Mouse (Mus musculus): Measurements from ENCODE around the gene Clip3. TPM values are rescaled to one million over a fixed set of nuclear protein-coding genes. Genes with fewer than 3 reads are reported as not detected.

Clip3 gene
- polyA plus RNA-seq, 1 experiment, result 1.7 TPM

DNA sequence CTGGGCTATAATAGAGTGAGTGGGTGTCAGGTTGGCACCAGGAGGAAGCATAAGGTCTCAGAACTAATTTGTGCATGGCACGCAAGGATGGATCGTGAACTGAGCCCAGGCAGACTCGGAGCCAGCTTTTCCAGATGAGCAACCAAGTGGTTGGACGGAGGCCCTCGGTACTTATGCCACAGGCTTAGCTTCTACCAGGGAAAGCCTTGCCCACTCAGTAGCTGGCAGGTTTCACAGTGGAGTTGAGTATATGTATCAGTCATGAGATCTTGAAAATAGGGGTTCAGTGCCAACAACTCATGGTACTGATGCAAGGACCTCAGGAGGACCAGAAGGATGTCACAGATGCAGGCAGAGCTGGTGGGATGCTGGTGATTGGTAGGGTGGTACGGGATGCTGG, 44.2 kb downstream of the Clip3 start:
- H3K4me3 ChIP-seq (ENCODE audit: insufficient read depth, low read length), result no peak overlapping the region
- peaks cover 4% of the 10 kb centered on the region; the same call in 1 of the 2 replicates for H3K4me1 ChIP-seq (ENCODE audit: control insufficient read depth, insufficient read depth, low read length)
- no peak for TF ChIP-seq CTCF (IDR thresholded peaks at IDR 0.05; ENCODE audit: low read depth, low read length)
- TF ChIP-seq POLR2A (IDR thresholded peaks at IDR 0.05; ENCODE audit: borderline replicate concordance, low read depth, low read length), result no peak
- H3K27ac ChIP-seq (ENCODE audit: insufficient read depth, low read depth, low read length), result no peak overlapping the region

DNA sequence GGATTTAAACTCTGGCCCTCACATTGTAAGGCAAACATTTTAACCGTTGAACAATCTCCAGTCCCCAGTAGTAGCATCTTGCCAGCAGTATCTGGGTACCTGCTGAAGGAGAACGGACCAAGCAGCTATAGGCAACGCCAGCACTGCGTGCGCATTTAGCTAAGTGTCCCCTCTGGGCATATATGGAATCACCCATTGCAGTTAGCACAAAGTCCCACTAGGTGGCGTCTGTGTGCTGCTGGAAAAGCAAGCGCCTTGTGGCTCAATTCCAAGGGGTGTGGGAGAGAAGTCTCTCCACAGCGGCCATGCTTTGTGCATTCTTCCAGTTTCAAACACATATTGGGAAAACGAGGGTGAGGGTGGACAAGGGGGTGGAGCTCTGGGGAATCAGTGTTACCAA, 44.9 kb downstream of the Clip3 start:
- Histone ChIP-seq H3K4me3 (ENCODE audit: insufficient read depth, low read length) (no peak overlapping the region), H3K4me1 (ENCODE audit: control insufficient read depth, insufficient read depth, low read length) (peaks cover 4% of the 10 kb centered on the region; the same call in 1 of the 2 replicates), H3K27ac (ENCODE audit: insufficient read depth, low read depth, low read length) (no peak overlapping the region)
- TF ChIP-seq POLR2A (IDR thresholded peaks at IDR 0.05; ENCODE audit: borderline replicate concordance, low read depth, low read length) (no peak), CTCF (IDR thresholded peaks at IDR 0.05; ENCODE audit: low read depth, low read length) (peak; percentile 94)

DNA sequence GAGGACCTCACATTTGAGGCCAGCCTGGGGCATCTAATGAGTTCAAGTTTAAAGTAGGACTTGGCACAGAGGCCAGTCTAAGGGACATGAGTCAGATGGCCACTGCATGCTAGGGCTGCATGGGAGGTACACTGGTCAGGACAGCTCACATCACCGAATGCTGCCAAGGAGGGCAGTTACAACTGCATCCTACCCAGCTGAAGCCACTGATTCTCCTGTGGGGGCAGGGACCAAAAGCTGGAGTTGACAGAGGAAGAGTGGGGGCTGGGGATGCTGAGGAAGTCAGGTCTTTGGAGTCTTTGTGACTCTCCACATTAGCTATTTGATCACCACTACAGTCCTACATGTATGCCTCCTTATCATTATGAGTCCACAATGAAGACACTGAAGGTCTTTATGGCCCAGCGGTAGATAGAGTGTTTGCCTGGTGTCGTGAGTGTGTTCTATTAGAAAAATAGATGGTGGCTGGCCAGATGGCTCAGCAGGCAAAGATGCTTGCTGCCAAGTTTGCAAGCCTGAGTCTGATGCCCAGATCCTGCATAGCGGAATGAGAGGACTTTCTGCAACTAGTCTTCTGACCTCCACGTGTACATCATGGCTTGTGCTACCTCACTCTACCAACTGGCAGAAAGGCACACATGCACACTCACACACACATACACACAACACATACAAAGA, 48.0 kb downstream of the Clip3 start:
- no peak overlapping the region for H3K4me3 ChIP-seq (ENCODE audit: insufficient read depth, low read length)
- TF ChIP-seq CTCF (IDR thresholded peaks at IDR 0.05; ENCODE audit: low read depth, low read length), result no peak
- no peak for TF ChIP-seq POLR2A (IDR thresholded peaks at IDR 0.05; ENCODE audit: borderline replicate concordance, low read depth, low read length)
- no peaks in the 10 kb centered on the region for H3K4me1 ChIP-seq (ENCODE audit: control insufficient read depth, insufficient read depth, low read length)

DNA sequence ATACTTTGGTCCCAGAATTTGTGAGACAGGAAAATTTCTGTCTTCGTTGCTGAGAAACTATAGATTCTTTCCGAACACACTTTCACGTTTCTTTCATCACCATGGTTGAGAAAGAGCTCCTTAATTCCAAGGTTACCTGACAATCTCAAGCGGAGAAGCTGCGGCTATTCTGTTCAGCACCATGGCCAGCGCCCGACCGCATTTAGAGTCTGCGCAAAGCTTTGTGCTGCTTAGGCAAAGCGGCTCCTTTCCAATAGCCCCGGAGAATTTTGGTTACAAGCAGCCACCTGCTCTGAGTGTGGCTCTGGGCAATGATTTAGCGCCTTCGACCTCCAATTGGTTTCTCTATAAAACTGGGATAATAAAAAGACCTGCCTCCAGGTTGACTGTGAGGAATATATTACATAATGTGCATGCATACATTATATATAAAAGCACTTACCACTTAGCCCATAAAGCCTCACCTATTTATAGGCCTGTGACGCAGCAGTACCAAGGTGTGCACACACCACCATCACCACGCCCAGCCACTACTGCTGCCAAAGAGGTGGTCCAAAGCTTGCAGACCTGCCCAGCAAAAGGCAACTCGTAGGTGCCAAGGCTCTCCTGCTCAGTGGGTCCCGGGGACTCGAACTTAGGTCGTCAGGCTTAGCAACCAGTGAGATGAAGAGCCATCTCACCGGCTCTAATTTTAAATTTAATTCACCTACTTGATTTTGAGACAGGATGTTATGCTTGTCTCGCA, 55.3 kb downstream of the Clip3 start:
- no peaks in the 10 kb centered on the region for H3K4me1 ChIP-seq (ENCODE audit: control insufficient read depth, insufficient read depth, low read length)
- no peak overlapping the region for H3K4me3 ChIP-seq (ENCODE audit: insufficient read depth, low read length)
- no peak for TF ChIP-seq CTCF (IDR thresholded peaks at IDR 0.05; ENCODE audit: low read depth, low read length)
- no peak for TF ChIP-seq POLR2A (IDR thresholded peaks at IDR 0.05; ENCODE audit: borderline replicate concordance, low read depth, low read length)
- no peak overlapping the region for H3K27ac ChIP-seq (ENCODE audit: insufficient read depth, low read depth, low read length)

More for the DNA sequence above, 48.0 kb downstream of the Clip3 start:
- no peak overlapping the region for H3K27ac ChIP-seq (ENCODE audit: insufficient read depth, low read depth, low read length)

DNA sequence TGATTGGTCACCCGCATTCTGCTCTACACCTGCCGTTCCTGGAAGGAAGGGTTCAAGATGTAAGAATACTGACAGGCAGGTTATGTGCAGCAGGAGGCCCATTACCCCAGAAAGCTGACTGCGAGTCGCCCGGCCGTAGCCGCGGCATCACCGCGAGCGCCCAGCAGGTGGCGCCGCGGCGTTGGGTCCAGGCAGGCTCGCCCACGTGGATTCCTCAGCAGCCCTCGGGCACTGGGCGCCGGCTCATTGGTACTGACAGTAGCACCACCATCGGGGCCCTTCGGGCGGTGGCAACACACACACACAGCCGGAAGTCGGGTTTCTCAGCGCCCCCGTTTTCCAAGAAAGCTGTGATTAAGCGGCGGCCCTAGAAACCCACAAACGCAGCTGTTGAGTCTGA, 56.3 kb downstream of the Clip3 start:
- no peak overlapping the region for H3K4me3 ChIP-seq (ENCODE audit: insufficient read depth, low read length)
- no peak overlapping the region for H3K27ac ChIP-seq (ENCODE audit: insufficient read depth, low read depth, low read length)
- peak; percentile 75 for TF ChIP-seq CTCF (IDR thresholded peaks at IDR 0.05; ENCODE audit: low read depth, low read length)
- no peak for TF ChIP-seq POLR2A (IDR thresholded peaks at IDR 0.05; ENCODE audit: borderline replicate concordance, low read depth, low read length)
- no peaks in the 10 kb centered on the region for H3K4me1 ChIP-seq (ENCODE audit: control insufficient read depth, insufficient read depth, low read length)

DNA sequence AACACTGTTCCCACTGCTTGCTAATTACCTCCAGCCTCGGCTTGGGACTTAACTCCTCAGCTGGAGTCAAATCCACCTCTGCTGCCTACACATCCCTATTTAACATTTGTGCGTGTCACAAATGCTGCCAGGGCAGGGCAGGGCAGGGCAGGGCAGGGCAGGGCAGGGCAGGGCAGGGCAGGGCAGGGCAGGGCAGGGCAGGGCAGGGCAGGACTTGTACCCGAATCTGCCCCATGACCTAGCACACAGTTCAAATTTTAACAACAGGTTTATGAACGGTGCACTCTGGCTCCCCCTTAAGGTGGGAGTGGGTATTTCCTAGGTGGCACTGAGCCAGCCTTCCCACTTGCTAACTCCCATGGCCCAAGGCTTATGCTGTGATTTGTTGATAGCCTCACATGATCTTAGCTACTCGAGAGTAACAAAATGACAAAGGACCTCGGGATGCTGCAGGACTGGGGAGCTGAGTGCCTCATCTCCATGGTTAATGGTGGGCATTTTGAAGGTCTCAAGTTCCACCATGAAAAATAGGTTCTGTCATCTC, 61.8 kb downstream of the Clip3 start:
- Histone ChIP-seq H3K4me3 (ENCODE audit: insufficient read depth, low read length) (no peak overlapping the region), H3K27ac (ENCODE audit: insufficient read depth, low read depth, low read length) (no peak overlapping the region), H3K4me1 (ENCODE audit: control insufficient read depth, insufficient read depth, low read length) (no peaks in the 10 kb centered on the region)
- no peak for TF ChIP-seq POLR2A (IDR thresholded peaks at IDR 0.05; ENCODE audit: borderline replicate concordance, low read depth, low read length)
- peak; percentile 45; the same call in 1 of the 2 replicates for TF ChIP-seq CTCF (IDR thresholded peaks at IDR 0.05; ENCODE audit: low read depth, low read length)

DNA sequence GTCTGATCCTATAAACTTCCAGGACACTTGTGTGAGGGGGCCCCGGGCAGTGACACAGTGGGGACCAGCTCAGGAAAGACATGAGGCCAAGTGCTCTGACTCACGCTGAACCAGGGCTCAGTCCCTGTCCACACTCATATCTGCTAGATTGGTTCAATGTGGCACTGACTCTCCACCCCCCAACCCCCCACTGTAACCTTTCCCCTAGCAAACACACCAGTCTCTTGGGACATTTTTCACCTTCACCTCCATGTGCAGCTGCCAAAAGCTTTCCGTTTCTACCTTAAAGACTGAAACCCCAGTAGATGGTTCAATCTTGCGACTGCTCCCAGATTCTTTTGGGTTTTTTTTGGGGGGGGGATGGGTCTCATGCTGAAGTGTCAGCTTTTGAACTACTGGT, 62.5 kb downstream of the Clip3 start:
- TF ChIP-seq POLR2A (IDR thresholded peaks at IDR 0.05; ENCODE audit: borderline replicate concordance, low read depth, low read length), result no peak
- TF ChIP-seq CTCF (IDR thresholded peaks at IDR 0.05; ENCODE audit: low read depth, low read length), result no peak
- Histone ChIP-seq H3K27ac (ENCODE audit: insufficient read depth, low read depth, low read length) (no peak overlapping the region), H3K4me3 (ENCODE audit: insufficient read depth, low read length) (no peak overlapping the region), H3K4me1 (ENCODE audit: control insufficient read depth, insufficient read depth, low read length) (no peaks in the 10 kb centered on the region)

Other genes starting within 250 kb of the Clip3 start
- gene Zfp14, start 240.3 kb upstream of the Clip3 start, polyA plus RNA-seq (2012; ENCODE audit: insufficient read depth, insufficient read length, missing spikeins), result 4.1 and 5.0 TPM in 2 replicates
- gene Zfp82, start 218.8 kb upstream of the Clip3 start, polyA plus RNA-seq (2012; ENCODE audit: insufficient read depth, insufficient read length, missing spikeins), result 3.9 and 4.6 TPM in 2 replicates
- gene Gm26920, start 201.3 kb upstream of the Clip3 start, polyA plus RNA-seq (2012; ENCODE audit: insufficient read depth, insufficient read length, missing spikeins), result not detected in 2 replicates
- 1.6 and 2.8 TPM in 2 replicates for gene Zfp566, start 201.2 kb upstream of the Clip3 start, polyA plus RNA-seq (2012; ENCODE audit: insufficient read depth, insufficient read length, missing spikeins)
- gene Zfp260, start 197.0 kb upstream of the Clip3 start, polyA plus RNA-seq (2012; ENCODE audit: insufficient read depth, insufficient read length, missing spikeins), result 40.2 and 49.9 TPM in 2 replicates
- gene Zfp382, start 169.8 kb upstream of the Clip3 start, polyA plus RNA-seq (2012; ENCODE audit: insufficient read depth, insufficient read length, missing spikeins), result 7.7 and 8.9 TPM in 2 replicates
- gene Zfp146, start 122.0 kb upstream of the Clip3 start, polyA plus RNA-seq (2012; ENCODE audit: insufficient read depth, insufficient read length, missing spikeins), result 19.9 and 22.9 TPM in 2 replicates
- gene Cox7a1, start 107.6 kb upstream of the Clip3 start, polyA plus RNA-seq (2012; ENCODE audit: insufficient read depth, insufficient read length, missing spikeins), result 8.0 and 14.3 TPM in 2 replicates
- 501 and 572 TPM in 2 replicates for gene Capns1, start 92.9 kb upstream of the Clip3 start, polyA plus RNA-seq (2012; ENCODE audit: insufficient read depth, insufficient read length, missing spikeins)
- gene Polr2i, start 59.8 kb upstream of the Clip3 start, polyA plus RNA-seq (2012; ENCODE audit: insufficient read depth, insufficient read length, missing spikeins), result 47.6 and 50.3 TPM in 2 replicates
- gene Tbcb, start 59.5 kb upstream of the Clip3 start, polyA plus RNA-seq (2012; ENCODE audit: insufficient read depth, insufficient read length, missing spikeins), result 83.3 and 108 TPM in 2 replicates
- gene Ovol3, start 56.0 kb upstream of the Clip3 start, polyA plus RNA-seq (2012; ENCODE audit: insufficient read depth, insufficient read length, missing spikeins), result not detected in 2 replicates
- 0.55 and 1.0 TPM in 2 replicates for gene Thap8, start 11.6 kb upstream of the Clip3 start, polyA plus RNA-seq (2012; ENCODE audit: insufficient read depth, insufficient read length, missing spikeins)
- gene Wdr62, start 11.3 kb upstream of the Clip3 start, polyA plus RNA-seq (2012; ENCODE audit: insufficient read depth, insufficient read length, missing spikeins), result 21.4 and 25.8 TPM in 2 replicates
- 32.8 and 39.9 TPM in 2 replicates for gene Alkbh6, start 17.0 kb downstream of the Clip3 start, polyA plus RNA-seq (2012; ENCODE audit: insufficient read depth, insufficient read length, missing spikeins)
- 1.2 TPM in 1 of 2 replicates, not detected in the other for gene Syne4, start 23.1 kb downstream of the Clip3 start, polyA plus RNA-seq (2012; ENCODE audit: insufficient read depth, insufficient read length, missing spikeins)
- not detected in 2 replicates for gene E130208F15Rik, start 30.0 kb downstream of the Clip3 start, polyA plus RNA-seq (2012; ENCODE audit: insufficient read depth, insufficient read length, missing spikeins)
- gene Sdhaf1, start 32.2 kb downstream of the Clip3 start, polyA plus RNA-seq (2012; ENCODE audit: insufficient read depth, insufficient read length, missing spikeins), result 4.5 and 4.6 TPM in 2 replicates
- gene Lrfn3, start 71.0 kb downstream of the Clip3 start, polyA plus RNA-seq (2012; ENCODE audit: insufficient read depth, insufficient read length, missing spikeins), result not detected in 2 replicates
- gene Tyrobp, start 122.0 kb downstream of the Clip3 start, polyA plus RNA-seq (2012; ENCODE audit: insufficient read depth, insufficient read length, missing spikeins), result 3,702 and 3,978 TPM in 2 replicates
- gene Hcst, start 128.1 kb downstream of the Clip3 start, polyA plus RNA-seq (2012; ENCODE audit: insufficient read depth, insufficient read length, missing spikeins), result 53.0 and 56.7 TPM in 2 replicates
- gene Nfkbid, start 130.0 kb downstream of the Clip3 start, polyA plus RNA-seq (2012; ENCODE audit: insufficient read depth, insufficient read length, missing spikeins), result 18.6 and 22.4 TPM in 2 replicates
- 2.0 and 2.3 TPM in 2 replicates for gene Aplp1, start 153.8 kb downstream of the Clip3 start, polyA plus RNA-seq (2012; ENCODE audit: insufficient read depth, insufficient read length, missing spikeins)
- not detected in 2 replicates for gene Kirrel2, start 166.0 kb downstream of the Clip3 start, polyA plus RNA-seq (2012; ENCODE audit: insufficient read depth, insufficient read length, missing spikeins)
- not detected in 2 replicates for gene Nphs1, start 166.6 kb downstream of the Clip3 start, polyA plus RNA-seq (2012; ENCODE audit: insufficient read depth, insufficient read length, missing spikeins)
- gene Prodh2, start 201.9 kb downstream of the Clip3 start, polyA plus RNA-seq (2012; ENCODE audit: insufficient read depth, insufficient read length, missing spikeins), result not detected in 2 replicates
- 8.4 and 9.5 TPM in 2 replicates for gene Arhgap33, start 243.3 kb downstream of the Clip3 start, polyA plus RNA-seq (2012; ENCODE audit: insufficient read depth, insufficient read length, missing spikeins)